Comparison of ENCODE assay signal across 8 mouse cellular contexts in genomic region chr5:115429359-115430186, GRCm38 (mm10). TPM values are rescaled to one million over a fixed set of nuclear protein-coding genes. Genes with fewer than 3 reads are reported as not detected.
DNase-seq lines count a peak whose midpoint lies in the region; ATAC-seq and TF ChIP-seq lines count a peak whose summit lies in the region.

Gene Msi1, plus strand, starts transcription at chr5:115429599.

- H3K9ac ChIP-seq in limb, embryonic 12.5 days (replicated peaks), result peak within 1 kb of the TSS; percentile 99

- peak; percentile 71 for ATAC-seq in limb, embryonic 12.5 days (ENCODE audit: insufficient number of reproducible peaks, insufficient read depth, low FRiP score, low TSS enrichment, low read depth)

- no peaks in the 10 kb centered on the region for H3K9me3 ChIP-seq in limb, embryonic 12.5 days

- H3K4me2 ChIP-seq in limb, embryonic 12.5 days, result peak within 1 kb of the TSS; percentile 93

- H3K4me3 ChIP-seq in gastrocnemius, adult 2 months, result peak within 1 kb of the TSS; percentile 77
- peak within 1 kb of the TSS; percentile 98 for H3K4me3 ChIP-seq in limb, embryonic 12.5 days (replicated peaks)

- TF ChIP-seq CTCF in gastrocnemius, adult 2 months (IDR thresholded peaks at IDR 0.05), result no peak

- H3K36me3 ChIP-seq in limb, embryonic 12.5 days, result peaks cover 28% of the 10 kb centered on the region

- no peak within 1 kb of the TSS for H3K27ac ChIP-seq in gastrocnemius, adult 2 months
- H3K27ac ChIP-seq in limb, embryonic 12.5 days, result peak within 1 kb of the TSS; percentile 91

- intact Hi-C loops in gastrocnemius, adult 2 months (cut with DNase I), result no loop called here
- intact Hi-C loops in gastrocnemius, postnatal 14 days (cut with DNase I; ENCODE audit: low total_unique reads), result no loop called here
- intact Hi-C loops in heart, postnatal 10 days (cut with DNase I), result no loop called here

- WGBS in limb, embryonic 12.5 days, result 1% methylated on average over 65 of the region's 117 CpGs

- peaks cover 51% of the 10 kb centered on the region for H3K4me1 ChIP-seq in limb, embryonic 12.5 days (replicated peaks)

- peak; percentile 36 for DNase-seq in gastrocnemius, adult 2 months
- DNase-seq in gastrocnemius, postnatal 14 days, result no peak
- DNase-seq in right cerebral cortex, postnatal 25 days, result peak; percentile 47
- no peak for DNase-seq in right cerebral cortex, adult 18-20 months
- DNase-seq in heart, postnatal 10 days, result peak; percentile 26 to 27
- peak; percentile 75 for DNase-seq in retina, embryonic 14.5 days (ENCODE audit: low spot score)
- no peak for DNase-seq in natural killer cell, adult 2 months (ENCODE audit: low spot score in 2 of 2)

- H3K27me3 ChIP-seq in limb, embryonic 12.5 days, result peaks cover 13% of the 10 kb centered on the region; the same call in 1 of the 2 replicates

RNA-seq across cellular contexts. Expression of gene Msi1, which starts in this region (rescaled TPM):
- under 1 TPM in 1 of 2 experiments, not detected in 1; 0.61 TPM for total RNA-seq in gastrocnemius, adult 2 months (2021)
- total RNA-seq in gastrocnemius, postnatal 14 days (2021), result 1 to 10 TPM; 1.0 to 1.9 TPM
- 1 to 10 TPM; 3.1 to 4.3 TPM for total RNA-seq in heart, postnatal 10 days (2021)
- 29.4 and 29.5 TPM in 2 replicates for polyA plus RNA-seq in limb, embryonic 12.5 days (2016; fragmentation: Nextera tagmentation; extraction: Ambion mirVana)

Comparison
In these comparisons a context has a peak if more than half of its experiments do, and no peak if none do; other contexts are left out.
1. DNase-seq: peak in right cerebral cortex, postnatal 25 days (single experiment), heart, postnatal 10 days (2 of 2) and retina, embryonic 14.5 days (single experiment); none in gastrocnemius, postnatal 14 days (single experiment), right cerebral cortex, adult 18-20 months (single experiment) and natural killer cell, adult 2 months (0 of 2).
2. Peak in DNase-seq and H3K4me3 ChIP-seq in gastrocnemius, adult 2 months; RNA of the gene not detected or under 1 TPM.